Mouse (Mus musculus) heart, embryonic 11.5 days (tissue): ENCODE results near the gene Fam102a. TPM values are rescaled to one million over a fixed set of nuclear protein-coding genes. Genes with fewer than 3 reads are reported as not detected.

ENCODE experiments used
- polyA plus RNA-seq: library from polyadenylated mRNA; unstranded; fragments of >200 nt; fragmentation: Nextera tagmentation; extraction: Ambion mirVana; gene quantifications from 2 replicates; pipeline ENCODE4 v1.2.1, GENCODE M21; 2014

Gene Fam102a
- polyA plus RNA-seq, 1 experiment from 2014 or later, result 5.2 TPM

Other genes starting within 250 kb of the Fam102a start
- 20.5 and 26.8 TPM in 2 replicates for gene Golga2, start 247.9 kb upstream of the Fam102a start, polyA plus RNA-seq
- gene Swi5, start 247.3 kb upstream of the Fam102a start, polyA plus RNA-seq, result 125 and 339 TPM in 2 replicates
- 32.1 and 35.8 TPM in 2 replicates for gene Ciz1, start 183.0 kb upstream of the Fam102a start, polyA plus RNA-seq
- gene Dnm1, start 182.0 kb upstream of the Fam102a start, polyA plus RNA-seq, result 10.1 and 11.6 TPM in 2 replicates
- 50.1 and 51.3 TPM in 2 replicates for gene 1110008P14Rik, start 153.4 kb upstream of the Fam102a start, polyA plus RNA-seq
- 1.1 TPM in 1 of 2 replicates, not detected in the other for gene Lcn2, start 147.1 kb upstream of the Fam102a start, polyA plus RNA-seq
- gene Ptges2, start 139.4 kb upstream of the Fam102a start, polyA plus RNA-seq, result 32.7 and 38.2 TPM in 2 replicates
- gene Naif1, start 84.9 kb upstream of the Fam102a start, polyA plus RNA-seq, result 5.1 and 5.3 TPM in 2 replicates
- gene Slc25a25, start 83.9 kb upstream of the Fam102a start, polyA plus RNA-seq, result 7.9 and 8.5 TPM in 2 replicates
- gene Dpm2, start 35.5 kb downstream of the Fam102a start, polyA plus RNA-seq, result 81.7 and 85.3 TPM in 2 replicates
- gene Pip5kl1, start 39.5 kb downstream of the Fam102a start, polyA plus RNA-seq, result 0.31 and 0.51 TPM in 2 replicates
- 0.17 TPM in 1 of 2 replicates, not detected in the other for gene 9430097D07Rik, start 40.4 kb downstream of the Fam102a start, polyA plus RNA-seq
- gene St6galnac4, start 51.8 kb downstream of the Fam102a start, polyA plus RNA-seq, result 32.9 and 40.9 TPM in 2 replicates
- 8.3 and 9.3 TPM in 2 replicates for gene St6galnac6, start 64.4 kb downstream of the Fam102a start, polyA plus RNA-seq
- 212 and 221 TPM in 2 replicates for gene Ak1, start 86.4 kb downstream of the Fam102a start, polyA plus RNA-seq
- gene Eng, start 111.3 kb downstream of the Fam102a start, polyA plus RNA-seq, result 113 and 127 TPM in 2 replicates
- gene Fpgs, start 168.8 kb downstream of the Fam102a start, polyA plus RNA-seq, result 14.5 and 15.3 TPM in 2 replicates
- gene Cdk9, start 177.7 kb downstream of the Fam102a start, polyA plus RNA-seq, result 53.8 and 61.2 TPM in 2 replicates
- gene Sh2d3c, start 185.7 kb downstream of the Fam102a start, polyA plus RNA-seq, result 26.4 and 29.1 TPM in 2 replicates
- 0.32 and 0.46 TPM in 2 replicates for gene 6330409D20Rik, start 205.7 kb downstream of the Fam102a start, polyA plus RNA-seq
- gene Tor2a, start 221.9 kb downstream of the Fam102a start, polyA plus RNA-seq, result 39.8 and 46.6 TPM in 2 replicates
- 0.08 and 0.27 TPM in 2 replicates for gene Ttc16, start 240.3 kb downstream of the Fam102a start, polyA plus RNA-seq
- 3.7 and 5.7 TPM in 2 replicates for gene Ptrh1, start 240.5 kb downstream of the Fam102a start, polyA plus RNA-seq
- gene Cfap157, start 249.1 kb downstream of the Fam102a start, polyA plus RNA-seq, result 0.57 and 0.84 TPM in 2 replicates